In the genomic region with DNA sequence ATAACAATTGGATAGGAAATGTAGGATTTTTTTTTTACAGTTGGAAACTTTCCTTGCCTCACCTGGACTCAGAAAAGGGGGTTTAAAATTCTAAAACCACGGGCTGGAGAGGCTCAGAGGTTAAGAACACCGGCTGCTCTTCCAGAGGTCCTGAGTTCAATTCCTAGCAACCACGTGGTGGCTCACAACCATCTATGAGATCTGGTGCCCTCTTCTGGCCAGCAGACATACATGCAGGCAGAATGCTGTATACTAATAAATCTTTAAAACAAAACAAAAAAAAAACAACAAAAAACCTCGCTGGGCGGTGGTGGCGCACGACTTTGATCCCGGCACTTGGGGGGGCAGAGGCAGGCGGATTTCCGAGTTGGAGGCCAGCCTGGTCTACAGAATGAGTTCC, we compare ENCODE assay signal across 10 mouse cellular contexts. TPM values are rescaled to one million over a fixed set of nuclear protein-coding genes. Genes with fewer than 3 reads are reported as not detected.
DNase-seq lines count a peak whose midpoint lies in the region; ATAC-seq and TF ChIP-seq lines count a peak whose summit lies in the region.
"Had no signal": no experiment of that assay in that cellular context is flagged by ENCODE, and none has a peak within 500 bp of the region (broad histone marks: within the 10 kb centered on the region; RNA-seq: fewer than 3 reads in every experiment).

No protein-coding gene starts in this region.

- DNase-seq in embryo, embryonic 10 days (ENCODE audit: low spot score): peak; percentile 16
- DNase-seq in embryo, embryonic 11 days: no peak
- no peak for DNase-seq in lung, adult 2 months
- no peak for DNase-seq in lung, postnatal 36 days
- DNase-seq in ZHBTc4 (ENCODE audit: low read depth, low spot score): peak; percentile 69
- DNase-seq in stomach, postnatal 0 days (ENCODE audit: low spot score): no peak
- DNase-seq in left cerebral cortex, adult 18-20 months (ENCODE audit: low spot score in 2 of 2): no peak

- H3K4me3 ChIP-seq in lung, adult 2 months (replicated peaks; ENCODE audit: extremely low read depth, low read depth, low read length): no peak overlapping the region
- no peak overlapping the region for H3K4me3 ChIP-seq in stomach, postnatal 0 days (ENCODE audit: low read depth, low read length)
- H3K4me3 ChIP-seq: embryonic facial prominence, embryonic 12.5 days; liver, embryonic 13.5 days had no signal

- TF ChIP-seq CTCF in lung, adult 2 months (IDR thresholded peaks at IDR 0.05; ENCODE audit: insufficient read depth, low read length): peak; percentile 24; the same call in 1 of the 2 replicates
- peak; percentile 62 for TF ChIP-seq CTCF in stomach, postnatal 0 days (IDR thresholded peaks at IDR 0.05; ENCODE audit: low read depth)

- no peaks in the 10 kb centered on the region; the same call in 1 of the 2 replicates for H3K4me1 ChIP-seq in lung, adult 2 months (ENCODE audit: control insufficient read depth, insufficient read depth, low read length)
- H3K4me1 ChIP-seq in stomach, postnatal 0 days (replicated peaks; ENCODE audit: control insufficient read depth, insufficient read depth): no peaks in the 10 kb centered on the region
- H3K4me1 ChIP-seq: embryonic facial prominence, embryonic 12.5 days had no signal

- no peaks in the 10 kb centered on the region for H3K9me3 ChIP-seq in stomach, postnatal 0 days (ENCODE audit: control insufficient read depth, low read length)
- H3K9me3 ChIP-seq: embryonic facial prominence, embryonic 12.5 days; liver, embryonic 13.5 days had no signal

- H3K36me3 ChIP-seq in stomach, postnatal 0 days (ENCODE audit: control insufficient read depth, insufficient read depth, low read length): no peaks in the 10 kb centered on the region; the same call in 1 of the 2 replicates

- WGBS in lung, adult 2 months: 71% methylated on average over 10 of the region's 10 CpGs
- WGBS in stomach, postnatal 0 days: 78% methylated on average over 10 of the region's 10 CpGs

- no peak overlapping the region for H3K27ac ChIP-seq in stomach, postnatal 0 days (replicated peaks)
- H3K27ac ChIP-seq: embryonic facial prominence, embryonic 12.5 days; liver, embryonic 13.5 days had no signal

- ATAC-seq in stomach, postnatal 0 days (ENCODE audit: low FRiP score, low TSS enrichment): no peak
- no peak; the same call in 1 of the 2 replicates for ATAC-seq in megakaryocyte progenitor cell, adult 5-6 weeks (replicated peaks; ENCODE audit: poor library complexity)

- H3K9ac ChIP-seq in stomach, postnatal 0 days (ENCODE audit: low read length): no peak overlapping the region
- H3K9ac ChIP-seq: embryonic facial prominence, embryonic 12.5 days; liver, embryonic 13.5 days had no signal

- H3K4me2 ChIP-seq in stomach, postnatal 0 days (replicated peaks; ENCODE audit: low read depth): no peak overlapping the region
- H3K4me2 ChIP-seq: embryonic facial prominence, embryonic 12.5 days; liver, embryonic 13.5 days had no signal

- no peak for TF ChIP-seq POLR2A in lung, adult 2 months (IDR thresholded peaks at IDR 0.05; ENCODE audit: borderline replicate concordance, extremely low read depth, low read depth, low read length)

- no peaks in the 10 kb centered on the region for H3K27me3 ChIP-seq in stomach, postnatal 0 days (ENCODE audit: control insufficient read depth, insufficient read depth, low read length)
- H3K27me3 ChIP-seq: embryonic facial prominence, embryonic 12.5 days; liver, embryonic 13.5 days had no signal

- no peak for TF ChIP-seq EP300 in stomach, postnatal 0 days (optimal IDR thresholded peaks at IDR 0.05)

RNA-seq across cellular contexts. Expression of gene Prpf3, which starts 5.5 kb away (rescaled TPM):
- polyA plus RNA-seq in lung, adult 2 months (2012; rRNA removed): 7.5 and 13.2 TPM in 2 replicates
- 12.9 and 13.8 TPM in 2 replicates for polyA plus RNA-seq in stomach, postnatal 0 days (2015; fragmentation: Nextera tagmentation; extraction: Ambion mirVana)
- total RNA-seq in megakaryocyte progenitor cell, adult 5-6 weeks (2015): 41.2 and 56.2 TPM in 2 replicates
- 25.7 and 51.2 TPM in 2 replicates for total RNA-seq in megakaryocyte progenitor cell, adult 5-6 weeks (2017)
- total RNA-seq in left cerebral cortex, adult 18-20 months (2021): 10 to 100 TPM; 30.1 to 32.8 TPM

RNA-seq across cellular contexts. Expression of gene Mrps21, which starts 10.1 kb away (rescaled TPM):
- 37.7 and 69.0 TPM in 2 replicates for polyA plus RNA-seq in lung, adult 2 months (2012; rRNA removed)
- polyA plus RNA-seq in stomach, postnatal 0 days (2015; fragmentation: Nextera tagmentation; extraction: Ambion mirVana): 283 and 301 TPM in 2 replicates
- 132 and 147 TPM in 2 replicates for total RNA-seq in megakaryocyte progenitor cell, adult 5-6 weeks (2015)
- total RNA-seq in megakaryocyte progenitor cell, adult 5-6 weeks (2017): 382 and 387 TPM in 2 replicates
- total RNA-seq in left cerebral cortex, adult 18-20 months (2021): 100 to 1,000 TPM; 163 to 166 TPM

RNA-seq across cellular contexts. Expression of gene Ciart, which starts 20.8 kb away (rescaled TPM):
- 26.1 and 29.3 TPM in 2 replicates for polyA plus RNA-seq in lung, adult 2 months (2012; rRNA removed)
- polyA plus RNA-seq in stomach, postnatal 0 days (2015; fragmentation: Nextera tagmentation; extraction: Ambion mirVana): 2.3 and 3.2 TPM in 2 replicates
- 0.56 and 1.3 TPM in 2 replicates for total RNA-seq in megakaryocyte progenitor cell, adult 5-6 weeks (2015)
- 2.8 and 3.3 TPM in 2 replicates for total RNA-seq in megakaryocyte progenitor cell, adult 5-6 weeks (2017)
- total RNA-seq in left cerebral cortex, adult 18-20 months (2021): 10 to 100 TPM; 10.0 to 17.0 TPM

RNA-seq across cellular contexts. Expression of gene BC028528, which starts 30.6 kb away (rescaled TPM):
- polyA plus RNA-seq in lung, adult 2 months (2012; rRNA removed): 81.5 and 113 TPM in 2 replicates
- 14.2 and 14.8 TPM in 2 replicates for polyA plus RNA-seq in stomach, postnatal 0 days (2015; fragmentation: Nextera tagmentation; extraction: Ambion mirVana)
- total RNA-seq in megakaryocyte progenitor cell, adult 5-6 weeks (2015): 55.1 and 62.0 TPM in 2 replicates
- 63.3 and 68.9 TPM in 2 replicates for total RNA-seq in megakaryocyte progenitor cell, adult 5-6 weeks (2017)
- total RNA-seq in left cerebral cortex, adult 18-20 months (2021): 1 to 10 TPM; 3.6 to 6.3 TPM

RNA-seq across cellular contexts. Expression of gene Aph1a, which starts 32.6 kb away (rescaled TPM):
- polyA plus RNA-seq in lung, adult 2 months (2012; rRNA removed): 159 and 160 TPM in 2 replicates
- polyA plus RNA-seq in stomach, postnatal 0 days (2015; fragmentation: Nextera tagmentation; extraction: Ambion mirVana): 33.4 and 37.6 TPM in 2 replicates
- 30.6 and 30.8 TPM in 2 replicates for total RNA-seq in megakaryocyte progenitor cell, adult 5-6 weeks (2015)
- 34.9 and 35.1 TPM in 2 replicates for total RNA-seq in megakaryocyte progenitor cell, adult 5-6 weeks (2017)
- 10 to 100 TPM; 62.7 to 64.4 TPM for total RNA-seq in left cerebral cortex, adult 18-20 months (2021)

Comparison
In these comparisons a context has a peak if more than half of its experiments do, and no peak if none do; other contexts are left out.
1. DNase-seq: peak in embryo, embryonic 10 days (single experiment) and ZHBTc4 (single experiment); none in embryo, embryonic 11 days (single experiment), lung, adult 2 months (single experiment), lung, postnatal 36 days (single experiment), stomach, postnatal 0 days (single experiment) and left cerebral cortex, adult 18-20 months (0 of 2).